Mouse (Mus musculus) telencephalon, adult 2 months (tissue): Measurements from ENCODE around the gene Psmc5.

Experiments used
- DNase-seq: peaks from one replicate; pipeline ENCODE4 v3.0.0-alpha.2; 2011; ENCODE audit warnings: low read depth, low spot score

Gene Psmc5

GRCm38 (mm10) chr11:106268326-106269059, 12.5 kb downstream of the Psmc5 start:
- DNase-seq = no peak

GRCm38 (mm10) chr11:106269060-106269431, 13.1 kb downstream of the Psmc5 start:
- DNase-seq = no peak

DNA sequence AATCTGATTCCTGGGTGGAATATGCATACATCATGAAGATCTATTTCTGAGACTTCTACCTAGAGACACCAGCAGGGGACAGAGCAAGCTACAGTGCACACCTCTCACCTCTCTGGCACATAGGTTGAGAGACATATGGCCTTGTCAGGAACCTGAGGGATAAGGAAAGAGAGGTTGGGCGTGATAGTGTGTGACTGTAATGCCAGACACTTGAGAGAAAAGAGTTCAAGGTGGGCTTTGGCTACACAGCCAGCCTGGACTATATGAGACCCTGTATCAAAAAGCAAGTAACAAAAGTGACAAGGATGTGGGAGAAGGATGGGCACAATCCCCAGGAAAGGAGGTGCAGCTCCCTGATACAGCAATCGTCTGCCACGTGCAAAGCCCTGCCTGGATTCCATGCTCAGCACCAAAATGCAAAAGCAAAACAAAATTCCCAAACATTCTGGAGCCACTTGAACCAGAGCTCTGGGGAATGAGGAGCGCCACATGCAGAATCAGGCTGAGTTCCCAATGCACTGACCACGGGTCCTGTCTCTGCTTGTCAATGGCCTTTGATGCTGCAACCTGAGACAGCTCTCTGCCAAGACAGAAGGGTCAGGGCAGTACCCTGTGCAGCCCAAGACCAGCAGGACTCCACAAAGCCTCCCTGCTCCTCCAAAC, 15.3 kb downstream of the Psmc5 start:
- DNase-seq = no peak

GRCm38 (mm10) chr11:106271794-106272643, 16.1 kb downstream of the Psmc5 start:
- DNase-seq = no peak

DNA sequence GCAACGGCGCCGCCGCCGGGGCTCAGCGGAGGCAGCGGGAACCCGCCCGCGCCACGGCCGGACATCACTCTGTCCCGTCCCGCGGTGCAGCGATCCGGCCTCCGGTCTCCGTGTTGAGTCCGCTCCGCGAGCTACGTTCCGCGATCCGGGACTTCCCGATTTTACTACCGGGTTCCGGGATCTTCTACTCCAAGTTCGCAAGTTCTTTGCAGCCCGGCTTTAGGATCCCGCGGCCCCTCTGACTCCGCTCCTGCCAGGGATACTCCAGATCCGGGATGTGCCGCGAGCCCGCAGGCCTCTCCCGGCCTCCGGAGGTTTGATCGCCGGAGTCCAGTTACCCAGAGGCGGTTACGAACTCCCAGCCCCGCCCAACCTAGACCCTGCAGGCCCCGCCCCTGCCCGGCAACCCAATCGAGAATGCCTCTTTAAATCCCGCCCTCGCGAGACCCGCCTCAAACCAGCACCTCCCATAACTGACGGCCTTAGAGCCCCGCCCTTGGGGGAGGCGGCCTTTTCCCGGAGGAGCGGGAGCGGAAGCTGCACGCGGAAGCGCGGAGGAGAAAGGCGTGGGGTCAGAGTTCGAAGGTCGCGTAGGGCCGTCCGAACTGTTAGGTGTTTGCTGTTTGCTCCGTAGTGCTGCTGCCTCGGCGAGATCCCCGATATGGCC, 16.8 kb downstream of the Psmc5 start, which contains the start of gene Smarcd2:
Gene Smarcd2, minus strand, starts transcription at position 329 of the 667 bp plus-strand sequence.
- DNase-seq = peak; percentile 98

DNA sequence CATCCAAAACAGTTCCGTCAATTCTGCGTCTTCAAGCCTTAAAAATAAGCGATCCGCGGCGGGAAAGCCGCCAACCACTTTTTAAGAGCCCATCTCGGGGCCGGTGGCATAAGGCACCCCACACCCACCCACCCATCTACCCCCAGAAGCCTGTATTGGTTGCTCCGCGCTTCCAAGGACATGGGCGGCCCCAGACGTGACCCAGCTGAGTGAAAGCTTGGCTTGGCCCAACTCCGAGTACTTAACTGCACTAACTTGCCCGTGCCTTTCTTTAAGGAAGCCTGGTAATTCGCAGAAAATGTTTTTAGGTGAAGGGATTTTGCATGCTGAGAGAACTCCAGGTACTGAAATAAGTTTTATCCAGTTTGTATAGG, 17.3 kb downstream of the Psmc5 start:
- no peak for DNase-seq

DNA sequence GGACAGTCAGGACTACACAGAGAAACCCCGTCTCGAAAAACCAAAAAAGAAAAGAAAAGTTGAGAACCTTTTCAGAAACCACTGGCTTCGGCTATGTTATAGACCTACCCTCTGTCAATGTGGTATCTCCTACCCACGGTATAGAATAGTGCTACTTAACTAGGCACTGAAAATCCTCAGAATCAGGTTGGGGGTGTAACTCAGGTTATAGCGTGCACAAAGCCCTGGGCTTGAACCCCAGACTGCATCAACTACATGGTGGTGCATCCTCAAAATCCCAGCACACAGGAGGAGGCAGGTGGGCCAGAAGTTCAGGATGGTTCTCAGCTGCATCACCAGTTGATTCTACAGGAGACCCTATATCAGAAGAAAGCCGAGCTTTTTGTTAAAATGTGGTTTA, 17.9 kb downstream of the Psmc5 start:
- DNase-seq = no peak

- no peak for DNase-seq
These were observed 18.4 kb downstream of the Psmc5 start for GRCm38 (mm10) chr11:106274374-106274773.

DNA sequence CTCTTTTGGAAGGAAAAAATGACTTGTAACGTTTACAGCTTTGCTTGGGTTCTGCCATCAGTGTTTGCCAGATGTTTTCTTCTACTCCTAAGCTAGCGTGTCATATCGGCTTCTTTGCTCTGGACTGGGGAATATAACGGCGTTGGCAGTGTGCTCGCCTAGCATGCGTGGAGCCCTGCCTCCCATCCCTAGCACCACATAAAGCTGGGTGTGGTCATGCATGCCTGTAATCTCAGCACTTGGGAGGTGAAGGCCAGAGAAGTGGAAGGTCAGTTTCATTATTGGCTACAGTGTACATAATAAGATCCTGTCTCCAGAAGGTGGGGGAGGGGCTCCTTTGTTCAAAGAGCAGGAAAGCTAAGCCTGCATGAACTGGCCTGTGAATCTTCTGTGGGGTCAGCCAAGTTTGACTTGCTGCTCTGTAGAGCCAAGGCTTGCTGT, 19.0 kb downstream of the Psmc5 start:
- no peak for DNase-seq

DNA sequence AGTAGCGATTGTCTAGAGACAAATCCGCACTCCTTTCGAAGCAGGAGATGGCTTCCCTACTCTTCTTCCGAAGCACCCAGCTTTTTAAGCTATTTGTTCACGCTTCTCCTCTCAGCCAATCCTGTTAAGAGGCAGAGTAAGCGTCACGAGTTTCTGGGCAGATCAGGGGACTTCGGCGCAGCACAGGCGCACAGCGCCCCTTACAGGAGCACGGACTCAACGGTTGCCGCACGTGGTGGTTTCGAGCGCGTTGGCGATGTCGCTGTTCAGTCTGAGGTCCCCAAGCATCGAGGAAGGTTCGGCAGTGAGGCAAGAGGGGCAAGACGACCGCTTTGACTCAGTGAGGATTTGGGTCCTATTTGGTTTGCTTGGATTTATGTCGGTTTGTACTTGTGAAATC, 20.5 kb downstream of the Psmc5 start, which contains the start of gene Tcam1:
Gene Tcam1, plus strand, starts transcription at position 219 of the 400 bp plus-strand sequence.
- peak; percentile 93 for DNase-seq

DNA sequence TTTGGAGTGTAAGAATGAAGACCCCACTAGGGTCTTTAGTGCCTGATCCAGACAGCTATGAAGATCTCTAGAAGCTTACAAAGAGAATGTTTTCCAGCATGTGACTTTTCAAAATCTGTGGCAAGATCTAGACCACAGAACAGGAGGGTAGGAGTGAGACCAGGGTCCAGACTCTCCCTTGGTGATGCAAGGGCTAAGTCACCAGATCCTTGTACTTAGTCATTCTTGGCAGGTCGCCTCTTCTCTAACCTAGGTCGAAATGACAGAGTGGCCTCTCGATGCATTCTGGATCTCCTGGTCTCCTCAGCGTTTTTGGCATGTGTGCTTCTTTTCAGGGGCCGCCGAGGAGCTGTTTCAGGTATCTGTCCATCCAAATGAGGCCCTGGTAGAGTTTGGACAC, 26.5 kb downstream of the Psmc5 start:
- DNase-seq = no peak

GRCm38 (mm10) chr11:106283371-106283770, 27.4 kb downstream of the Psmc5 start:
- no peak for DNase-seq

DNA sequence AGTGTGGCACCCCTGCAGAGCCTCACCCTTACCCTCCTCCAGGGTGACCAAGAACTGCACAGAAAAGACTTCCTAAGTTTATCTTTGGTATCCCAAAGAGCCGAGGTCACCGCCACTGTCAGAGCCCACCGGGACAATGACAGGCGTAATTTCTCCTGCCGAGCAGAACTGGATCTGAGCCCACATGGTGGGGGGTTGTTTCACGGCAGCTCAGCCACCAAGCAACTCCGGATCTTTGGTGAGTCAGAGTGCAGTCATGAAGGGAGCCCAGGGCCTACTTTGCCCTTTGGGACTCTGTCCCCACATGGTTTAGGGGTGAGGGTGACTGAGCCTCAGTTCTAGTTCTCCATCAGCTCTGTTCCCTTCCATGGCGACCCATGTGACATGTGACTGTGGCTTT, 28.2 kb downstream of the Psmc5 start:
- no peak for DNase-seq

DNA sequence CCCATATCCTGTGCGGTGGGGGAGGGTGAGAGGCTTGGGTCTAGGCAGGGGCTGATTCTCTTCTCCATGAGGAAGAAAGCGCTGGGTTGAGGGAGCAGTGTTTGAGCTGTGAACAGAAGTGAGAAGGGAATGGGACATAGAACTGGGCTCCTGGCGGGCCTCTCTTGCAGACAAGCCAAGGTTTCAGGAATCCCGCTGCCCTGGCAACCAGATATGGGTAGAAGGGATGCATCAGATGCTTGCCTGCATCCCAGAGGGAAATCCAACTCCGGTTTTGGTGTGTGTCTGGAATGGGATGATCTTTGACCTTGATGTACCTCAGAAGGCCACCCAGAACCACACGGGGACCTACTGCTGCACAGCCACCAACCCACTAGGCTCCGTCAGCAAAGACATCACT, 30.3 kb downstream of the Psmc5 start:
- DNase-seq = no peak

GRCm38 (mm10) chr11:106286987-106287386, 31.0 kb downstream of the Psmc5 start:
- no peak for DNase-seq

- DNase-seq = no peak
These were observed 33.4 kb downstream of the Psmc5 start for GRCm38 (mm10) chr11:106289369-106289768.

DNA sequence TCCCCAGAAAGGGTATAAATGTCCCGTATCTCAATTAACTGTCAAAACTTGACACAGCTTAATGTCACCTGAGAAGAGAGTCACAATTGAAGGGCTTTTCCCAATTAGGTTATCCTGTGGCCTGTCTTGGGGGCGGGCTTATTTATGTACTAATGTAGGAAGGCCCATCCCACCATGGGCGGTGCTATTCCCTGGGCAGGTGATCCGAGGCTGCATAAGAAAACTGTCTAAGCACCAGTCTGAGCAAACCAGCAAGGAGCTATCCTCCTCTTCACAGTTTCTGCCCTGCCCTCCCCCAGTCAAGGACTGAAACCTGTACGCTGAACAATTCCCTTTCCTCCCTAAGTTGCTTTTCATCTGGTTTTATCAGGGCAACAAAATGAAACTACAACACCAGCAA, 34.4 kb downstream of the Psmc5 start:
- no peak for DNase-seq

DNA sequence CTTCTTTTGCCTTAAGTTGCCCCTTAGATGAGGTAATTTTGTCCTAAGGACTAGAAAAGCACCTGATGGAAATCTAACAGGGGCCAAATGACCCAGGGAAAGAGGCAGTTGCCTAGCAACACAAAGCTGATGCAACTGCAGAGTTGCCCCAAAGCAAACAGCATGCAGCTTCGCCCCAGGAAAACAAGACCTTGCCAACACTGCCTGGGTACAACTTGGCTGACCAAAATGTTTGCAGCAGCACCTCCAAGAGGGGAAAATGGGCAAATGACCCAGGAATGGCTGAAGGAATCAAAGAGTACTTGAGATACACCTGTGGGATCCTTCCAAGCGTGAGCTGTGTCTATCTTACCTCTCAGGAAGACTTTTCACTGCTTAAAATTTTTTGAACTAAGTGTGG, 35.9 kb downstream of the Psmc5 start:
- no peak for DNase-seq

- DNase-seq = no peak
These were observed 45.8 kb downstream of the Psmc5 start, which contains the start of gene Gh for GRCm38 (mm10) chr11:106301765-106302164. TSS of gene Gh (minus strand) at chr11:106301865.

- peak; percentile 18 for DNase-seq
These were observed 46.7 kb downstream of the Psmc5 start for GRCm38 (mm10) chr11:106302634-106303033.

DNA sequence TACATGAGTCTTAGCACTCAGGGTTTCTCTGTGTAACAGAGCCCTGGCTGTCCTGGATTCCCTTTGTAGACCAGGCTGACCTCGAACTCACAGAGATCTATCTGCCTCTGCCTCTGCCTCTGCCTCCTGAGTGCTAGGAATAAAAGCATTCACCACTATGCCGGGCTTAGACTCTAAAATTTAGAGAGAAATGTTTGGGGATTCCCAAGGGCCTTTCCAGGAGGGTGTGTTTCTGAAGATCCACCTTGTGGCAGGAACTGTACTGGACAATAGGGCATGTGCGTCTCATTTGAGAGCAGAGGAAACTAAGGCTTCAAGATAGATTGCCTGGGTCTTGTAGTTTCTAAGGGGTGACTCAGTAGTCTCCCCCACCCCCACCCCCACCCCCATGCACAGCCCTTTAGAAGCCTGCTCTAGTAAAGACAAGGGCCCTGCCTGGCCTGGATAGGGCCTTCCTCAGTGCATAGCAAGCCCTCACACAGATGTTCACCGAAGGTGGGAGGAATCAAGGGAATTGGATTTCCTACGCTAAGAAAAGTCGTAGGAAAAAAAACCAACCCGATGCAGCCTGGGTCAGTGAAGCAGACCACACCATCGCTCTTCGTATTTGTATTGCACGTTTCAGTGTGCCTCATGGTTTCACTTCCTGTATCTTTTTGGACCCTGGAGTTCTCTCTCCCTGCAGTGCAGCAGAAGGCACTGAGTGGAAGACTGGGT, 49.6 kb downstream of the Psmc5 start:
- no peak for DNase-seq
